Mouse (Mus musculus) heart, embryonic 13.5 days (tissue): Measurements from ENCODE around the gene Nectin4. TPM values are rescaled to one million over a fixed set of nuclear protein-coding genes. Genes with fewer than 3 reads are reported as not detected.
"Not testable (repeated sequence)": the region's sequence is repeated elsewhere in the genome, so short reads cannot be mapped to it uniquely, and the experiment has no call there.

Experiments used
- ATAC-seq: fragments of 200-750 bp; cut with Nextera tagmentation; 2 replicates; pipeline ENCODE4 v1.8.0; 2017; ENCODE audit warnings: moderate TSS enrichment; ENCODE audit not compliant: insufficient number of reproducible peaks, low FRiP score, low TSS enrichment; ENCODE audit errors: extremely low read depth
- H3K27ac ChIP-seq: fragments of 300-500 bp; sonication (generic); replicated peaks from 2 replicates; pipeline ENCODE4 v1.5.1; 2015; ENCODE audit warnings: moderate library complexity, mild to moderate bottlenecking, inconsistent platforms
- H3K27me3 ChIP-seq: fragments of 300-500 bp; sonication (generic); replicated peaks from 2 replicates; pipeline ENCODE4 v1.6.1; 2015; ENCODE audit warnings: mild to moderate bottlenecking, inconsistent platforms
- H3K36me3 ChIP-seq: fragments of 300-500 bp; sonication (generic); 2 replicates; pipeline ENCODE4 v1.6.1; 2015; ENCODE audit warnings: mild to moderate bottlenecking, inconsistent platforms
- H3K4me1 ChIP-seq: fragments of 300-500 bp; sonication (generic); 2 replicates; pipeline ENCODE4 v1.6.1; 2015; ENCODE audit warnings: inconsistent platforms
- H3K4me2 ChIP-seq: fragments of 300-500 bp; sonication (generic); 2 replicates; pipeline ENCODE4 v1.6.1; 2015; ENCODE audit warnings: inconsistent platforms, mild to moderate bottlenecking, moderate library complexity
- H3K4me3 ChIP-seq: fragments of 300-500 bp; sonication (generic); 2 replicates; pipeline ENCODE4 v1.5.1; 2015; ENCODE audit warnings: moderate library complexity, mild to moderate bottlenecking, inconsistent platforms
- H3K9ac ChIP-seq: fragments of 300-500 bp; sonication (generic); 2 replicates; pipeline ENCODE4 v1.6.1; 2015; ENCODE audit warnings: inconsistent platforms, mild to moderate bottlenecking, moderate library complexity
- H3K9me3 ChIP-seq: fragments of 300-500 bp; sonication (generic); 2 replicates; pipeline ENCODE4 v1.6.1; 2016; ENCODE audit warnings: inconsistent platforms
- WGBS: fragments of 180-500 bp; shearing (Covaris S2); methylation state at CpG from one replicate; pipeline ENCODE4 v1.1.7; 2015; ENCODE audit warnings: mixed read lengths; 5-methylcytosine and 5-hydroxymethylcytosine counted together
- polyA plus RNA-seq: library from polyadenylated mRNA; unstranded; fragments of >200 nt; fragmentation: Nextera tagmentation; extraction: Ambion mirVana; gene quantifications from 2 replicates; pipeline ENCODE4 v1.2.1, GENCODE M21; 2015

Gene Nectin4
- polyA plus RNA-seq = 0.23 and 0.27 TPM in 2 replicates

DNA sequence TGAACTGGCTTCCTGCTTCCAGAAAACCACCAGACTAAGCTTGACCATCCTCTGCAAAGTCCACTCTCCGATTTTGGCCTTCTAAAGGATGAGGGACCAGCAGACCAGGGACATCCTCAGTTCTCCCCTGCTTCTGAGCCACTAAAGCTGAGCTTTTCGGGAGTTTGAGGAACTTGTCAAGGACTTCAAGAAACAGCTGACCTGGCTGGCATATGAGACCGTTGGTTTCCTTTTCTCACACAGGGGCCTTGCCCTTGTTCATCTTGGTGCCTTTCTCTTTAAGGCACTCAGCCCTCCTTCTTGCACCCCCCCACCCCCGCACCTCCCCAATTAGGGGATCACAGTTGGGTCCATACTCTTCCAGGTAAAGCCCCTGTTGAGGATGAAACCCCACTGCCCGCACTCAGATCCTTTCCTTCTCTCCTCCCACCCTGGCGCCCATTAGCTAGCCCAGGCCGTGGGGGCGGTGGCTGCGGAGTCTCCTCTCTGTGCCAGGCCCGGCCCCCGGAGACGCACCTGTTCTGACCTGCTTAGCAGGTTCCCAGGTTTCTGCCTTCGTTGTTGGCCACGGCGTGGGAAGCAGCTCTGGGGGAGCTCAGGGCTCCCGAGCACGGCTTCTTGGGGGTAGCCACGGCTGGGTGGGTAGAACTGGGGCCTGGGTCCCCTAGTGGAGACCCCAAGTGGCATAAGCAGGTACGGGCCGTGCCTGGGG, at the start of gene Nectin4:
Gene Nectin4 (plus strand): TSS at position 255 of the 712 bp plus-strand sequence.
- H3K4me1 ChIP-seq = peaks cover 8% of the 10 kb centered on the region
- H3K4me3 ChIP-seq = no peak within 1 kb of the TSS
- H3K36me3 ChIP-seq = no peaks in the 10 kb centered on the region
- peaks cover 35% of the 10 kb centered on the region; the same call in 1 of the 2 replicates for H3K27me3 ChIP-seq
- no peak within 1 kb of the TSS for H3K27ac ChIP-seq
- H3K9ac ChIP-seq = 0 out of 2 replicates have a peak within 1 kb of the TSS, but pooled peaks have one; percentile 12
- no peak within 1 kb of the TSS for H3K4me2 ChIP-seq
- 37% methylated on average over 20 of the region's 20 CpGs for WGBS
- ATAC-seq = no peak
- no peaks in the 10 kb centered on the region for H3K9me3 ChIP-seq

- no peak for ATAC-seq
- H3K9ac ChIP-seq = peak overlapping the region; percentile 48; the same call in 1 of the 2 replicates
- WGBS = 17% methylated on average over 5 of the region's 5 CpGs
- H3K4me3 ChIP-seq = peak overlapping the region; percentile 29
- no peaks in the 10 kb centered on the region for H3K27me3 ChIP-seq
- H3K36me3 ChIP-seq = peaks cover 4% of the 10 kb centered on the region; the same call in 1 of the 2 replicates
- H3K9me3 ChIP-seq = peaks cover 8% of the 10 kb centered on the region; the same call in 1 of the 2 replicates
- H3K4me1 ChIP-seq = no peaks in the 10 kb centered on the region
- peak overlapping the region; percentile 56 for H3K4me2 ChIP-seq
- no peak overlapping the region for H3K27ac ChIP-seq
Observed at GRCm38 (mm10) chr1:171320151-171320550, 49.7 kb upstream of the Nectin4 start.

GRCm38 (mm10) chr1:171321415-171321814, 48.5 kb upstream of the Nectin4 start:
- Histone ChIP-seq H3K27ac (no peak overlapping the region), H3K9me3 (no peaks in the 10 kb centered on the region), H3K4me2 (no peak overlapping the region), H3K4me3 (no peak overlapping the region), H3K9ac (no peak overlapping the region), H3K27me3 (no peaks in the 10 kb centered on the region), H3K36me3 (peaks cover 15% of the 10 kb centered on the region), H3K4me1 (peaks cover 10% of the 10 kb centered on the region)
- ATAC-seq = no peak

DNA sequence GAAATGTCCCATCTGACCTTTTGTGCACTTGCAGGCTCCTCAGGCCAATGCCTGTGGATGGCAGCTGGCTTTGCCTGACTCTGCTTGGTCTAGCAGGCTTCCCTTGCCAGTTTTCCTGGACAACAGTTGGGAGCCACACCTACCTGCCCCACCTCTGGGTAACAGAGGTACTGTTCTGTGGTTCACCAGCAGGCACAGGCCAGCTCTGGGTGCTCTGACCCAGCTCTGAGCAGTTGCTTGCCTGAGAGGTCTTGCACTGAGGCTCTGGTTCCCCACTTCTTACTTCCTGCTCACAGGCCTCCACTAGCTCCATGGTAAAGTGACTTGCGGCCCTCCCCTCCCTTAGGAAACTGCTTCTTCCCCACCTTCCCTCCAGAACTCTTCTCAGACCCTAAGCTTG, 47.9 kb upstream of the Nectin4 start:
- WGBS = 78% methylated on average over 1 of the region's 1 CpGs
- H3K4me3 ChIP-seq = no peak overlapping the region
- H3K4me1 ChIP-seq = peaks cover 12% of the 10 kb centered on the region
- no peaks in the 10 kb centered on the region for H3K9me3 ChIP-seq
- H3K4me2 ChIP-seq = no peak overlapping the region
- no peak overlapping the region for H3K9ac ChIP-seq
- 0 out of 2 replicates have a peak overlapping the region, but pooled peaks have one; percentile 12 for H3K27ac ChIP-seq
- H3K36me3 ChIP-seq = peaks cover 16% of the 10 kb centered on the region
- H3K27me3 ChIP-seq = no peaks in the 10 kb centered on the region
- no peak for ATAC-seq

DNA sequence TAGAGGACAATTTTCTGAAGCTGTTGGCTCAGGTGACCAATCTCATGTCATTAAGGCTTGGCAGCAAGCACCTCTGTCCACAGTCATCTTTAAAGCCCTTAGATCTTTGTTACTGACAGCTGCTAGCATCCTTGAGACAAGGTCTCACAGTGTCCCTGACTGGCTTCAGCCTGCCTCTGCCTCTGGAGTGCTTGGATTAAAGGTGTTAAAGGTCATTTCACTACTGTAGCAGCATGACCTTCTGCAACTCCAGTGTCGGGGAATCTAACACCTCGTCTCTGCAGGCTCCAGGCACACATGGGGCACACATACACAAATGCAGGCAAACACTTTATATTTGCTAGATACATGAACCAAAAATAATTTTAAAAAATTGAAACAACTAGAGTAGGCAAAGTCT, 44.3 kb upstream of the Nectin4 start:
- no peak overlapping the region for H3K4me3 ChIP-seq
- no peak overlapping the region for H3K4me2 ChIP-seq
- no peak overlapping the region for H3K27ac ChIP-seq
- ATAC-seq = no peak
- H3K36me3 ChIP-seq = peaks cover 16% of the 10 kb centered on the region
- H3K4me1 ChIP-seq = peaks cover 29% of the 10 kb centered on the region
- no peaks in the 10 kb centered on the region for H3K9me3 ChIP-seq
- H3K27me3 ChIP-seq = no peaks in the 10 kb centered on the region
- H3K9ac ChIP-seq = no peak overlapping the region
- 69% methylated on average over 2 of the region's 2 CpGs for WGBS

DNA sequence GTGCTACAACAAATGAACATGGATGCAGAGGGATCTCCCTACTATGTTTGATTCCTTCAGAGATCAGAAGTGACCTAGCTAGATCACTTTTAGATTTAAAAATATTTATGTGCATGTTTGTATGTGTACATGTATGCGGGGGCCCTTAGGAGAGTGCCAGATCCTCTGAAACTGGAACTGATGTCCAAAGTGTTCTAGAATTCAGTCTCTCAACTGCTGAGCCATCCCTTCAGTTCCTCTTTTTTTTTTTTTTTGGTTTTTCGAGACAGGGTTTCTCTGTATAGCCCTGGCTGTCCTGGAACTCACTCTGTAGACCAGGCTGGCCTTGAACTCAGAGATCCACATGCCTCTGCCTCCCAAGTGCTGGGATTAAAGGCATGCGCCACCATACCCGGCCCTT, 43.3 kb upstream of the Nectin4 start:
- not testable (repeated sequence) for H3K27me3 ChIP-seq, H3K27ac ChIP-seq, H3K4me3 ChIP-seq, H3K4me2 ChIP-seq, ATAC-seq, H3K9ac ChIP-seq, H3K9me3 ChIP-seq
- H3K4me1 ChIP-seq = peaks cover 39% of the 10 kb centered on the region
- WGBS = 73% methylated on average over 4 of the region's 4 CpGs
- peaks cover 16% of the 10 kb centered on the region for H3K36me3 ChIP-seq

DNA sequence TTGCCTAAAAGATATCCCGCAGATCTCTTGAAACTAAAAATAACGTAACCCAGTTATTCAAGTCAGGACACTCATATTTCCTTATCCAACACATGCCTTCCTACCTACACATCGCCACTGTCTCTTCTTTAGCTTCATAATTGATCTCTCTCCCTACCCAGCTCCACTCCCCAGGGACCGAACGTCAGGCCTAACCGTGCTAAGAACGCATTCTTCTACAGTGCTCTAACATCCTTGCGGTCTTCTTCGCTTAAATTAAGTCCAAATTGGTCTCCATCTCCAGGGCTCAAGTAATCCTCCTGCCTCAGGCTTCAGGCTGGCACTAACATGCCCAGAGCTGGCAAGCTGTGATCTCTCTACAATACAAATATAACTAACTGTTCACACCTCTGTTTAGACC, 41.7 kb upstream of the Nectin4 start:
- Histone ChIP-seq H3K27me3 (no peaks in the 10 kb centered on the region), H3K9ac (peak overlapping the region; percentile 99), H3K9me3 (no peaks in the 10 kb centered on the region), H3K4me3 (peak overlapping the region; percentile 91), H3K27ac (peak overlapping the region; percentile 99), H3K36me3 (peaks cover 26% of the 10 kb centered on the region), H3K4me2 (peak overlapping the region; percentile 78), H3K4me1 (peaks cover 53% of the 10 kb centered on the region)
- WGBS = 22% methylated on average over 9 of the region's 9 CpGs
- no peak for ATAC-seq

GRCm38 (mm10) chr1:171328839-171329432, 41.0 kb upstream of the Nectin4 start, which contains the start of gene Dedd:
Gene Dedd (plus strand): TSS chr1:171329145.
- Histone ChIP-seq H3K9me3 (no peaks in the 10 kb centered on the region), H3K4me1 (peaks cover 60% of the 10 kb centered on the region), H3K9ac (peak within 1 kb of the TSS; percentile 99), H3K27ac (peak within 1 kb of the TSS; percentile 99), H3K36me3 (peaks cover 33% of the 10 kb centered on the region), H3K27me3 (no peaks in the 10 kb centered on the region), H3K4me2 (peak within 1 kb of the TSS; percentile 78), H3K4me3 (peak within 1 kb of the TSS; percentile 91)
- WGBS = under 1% methylated on average over 45 of the region's 48 CpGs
- peak; percentile 80 for ATAC-seq

GRCm38 (mm10) chr1:171329433-171330215, 40.3 kb upstream of the Nectin4 start:
- no peaks in the 10 kb centered on the region for H3K27me3 ChIP-seq
- peak; percentile 73 for ATAC-seq

DNA sequence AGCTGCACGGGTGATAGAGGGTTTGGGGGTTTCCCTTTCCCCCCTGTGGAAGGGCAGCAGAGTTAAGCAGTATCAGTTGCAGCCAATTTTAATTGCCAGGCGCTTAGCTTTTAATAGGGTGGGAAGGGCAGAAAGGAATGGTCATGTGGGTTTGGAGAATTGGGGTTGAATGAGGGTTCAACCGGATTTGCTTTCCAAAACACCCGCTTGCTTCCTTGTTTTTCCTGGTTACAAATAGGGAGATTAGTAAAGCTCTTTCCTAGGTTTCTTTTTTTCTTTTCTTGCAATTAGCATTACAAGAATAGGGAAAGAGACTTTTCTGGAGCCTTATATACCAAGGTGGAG, 39.7 kb upstream of the Nectin4 start:
- WGBS = 0% methylated on average over 4 of the region's 4 CpGs
- Histone ChIP-seq H3K27me3 (no peaks in the 10 kb centered on the region), H3K9me3 (no peaks in the 10 kb centered on the region), H3K4me2 (peak overlapping the region; percentile 78), H3K9ac (peak overlapping the region; percentile 99), H3K36me3 (peaks cover 40% of the 10 kb centered on the region), H3K4me3 (peak overlapping the region; percentile 91), H3K27ac (peak overlapping the region; percentile 99), H3K4me1 (peaks cover 62% of the 10 kb centered on the region)
- ATAC-seq = no peak

More at GRCm38 (mm10) chr1:171329433-171330215, 40.3 kb upstream of the Nectin4 start:
- Histone ChIP-seq H3K4me1 (peaks cover 62% of the 10 kb centered on the region), H3K27ac (peak overlapping the region; percentile 99), H3K4me2 (peak overlapping the region; percentile 78), H3K4me3 (peak overlapping the region; percentile 91), H3K9ac (peak overlapping the region; percentile 99), H3K9me3 (no peaks in the 10 kb centered on the region), H3K36me3 (peaks cover 36% of the 10 kb centered on the region)
- WGBS = 0% methylated on average over 50 of the region's 61 CpGs
